Mouse (Mus musculus): ENCODE measurements around the gene Fryl. TPM values are rescaled to one million over a fixed set of nuclear protein-coding genes. Genes with fewer than 3 reads are reported as not detected.

The Fryl gene
- total and polyA plus RNA-seq, 3 experiments, result 112 to 439 (median 147) TPM

DNA sequence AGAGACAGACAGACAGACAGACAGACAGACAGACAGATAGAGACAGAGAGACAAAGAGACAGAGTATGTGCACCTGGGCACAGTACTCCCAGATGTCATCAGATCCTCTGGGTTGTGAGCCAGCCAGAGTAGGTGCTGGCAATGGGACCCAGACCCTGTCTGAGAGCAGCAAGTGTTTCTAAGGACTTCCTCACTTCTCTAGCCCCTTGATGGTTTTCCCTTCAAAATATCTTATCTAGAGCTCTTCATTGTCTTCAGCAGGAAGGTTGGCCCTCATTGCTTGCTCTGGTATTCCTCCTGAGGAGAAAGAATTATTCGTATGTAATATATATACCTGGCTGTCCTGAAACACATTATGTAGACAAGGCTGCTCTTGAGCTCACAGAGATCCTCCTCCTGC lies 263.9 kb downstream of the Fryl start:
- no peak overlapping the region for H3K4me3 ChIP-seq (ENCODE audit: low read depth, low read length)
- peaks cover 14% of the 10 kb centered on the region for H3K27me3 ChIP-seq (ENCODE audit: insufficient read depth, low read length)
- H3K36me3 ChIP-seq (replicated peaks), result no peaks in the 10 kb centered on the region
- ATAC-seq (ENCODE audit: extremely low read depth, insufficient number of reproducible peaks, low FRiP score, poor library complexity, severe bottlenecking), result no peak
- DNase-seq (ENCODE audit: low spot score), result no peak
- H3K4me1 ChIP-seq (ENCODE audit: insufficient read depth, low read depth, low read length), result no peaks in the 10 kb centered on the region
- TF ChIP-seq GATA2 (IDR thresholded peaks at IDR 0.05; ENCODE audit: borderline replicate concordance, low read depth, low read length), result no peak
- TF ChIP-seq POLR2AphosphoS5 (IDR thresholded peaks at IDR 0.05; ENCODE audit: insufficient replicate concordance, low read depth, low read length), result no peak
- TF ChIP-seq GATA1 (IDR thresholded peaks at IDR 0.05; ENCODE audit: borderline replicate concordance, low read length), result no peak
- no peak for TF ChIP-seq CTCF (IDR thresholded peaks at IDR 0.05; ENCODE audit: low read depth, low read length)
- no peak for TF ChIP-seq TAL1 (conservative IDR thresholded peaks at IDR 0.05; ENCODE audit: low read depth, low read length)
- no peaks in the 10 kb centered on the region for H3K9me3 ChIP-seq (replicated peaks)

DNA sequence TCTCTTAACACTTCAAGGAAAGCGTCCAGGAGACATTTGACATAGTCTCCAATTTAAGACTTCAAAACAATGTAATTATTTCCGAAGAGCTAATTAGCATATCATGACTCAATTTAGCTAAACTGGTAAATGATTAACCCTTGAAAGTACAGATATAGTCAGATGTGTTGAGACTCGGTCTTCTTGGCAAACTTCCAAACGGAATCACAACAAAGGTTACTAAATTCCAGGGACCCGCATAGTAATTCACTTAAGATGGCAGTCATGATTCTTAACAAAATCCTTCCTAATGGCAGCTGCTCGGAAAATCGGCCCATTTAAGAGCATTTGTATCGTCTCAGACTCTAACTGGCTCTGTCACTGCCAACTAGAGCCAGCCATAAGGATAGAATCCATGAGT lies 266.7 kb downstream of the Fryl start:
- no peaks in the 10 kb centered on the region for H3K4me1 ChIP-seq (ENCODE audit: insufficient read depth, low read depth, low read length)
- no peak for TF ChIP-seq GATA2 (IDR thresholded peaks at IDR 0.05; ENCODE audit: borderline replicate concordance, low read depth, low read length)
- no peak for TF ChIP-seq CTCF (IDR thresholded peaks at IDR 0.05; ENCODE audit: low read depth, low read length)
- TF ChIP-seq TAL1 (conservative IDR thresholded peaks at IDR 0.05; ENCODE audit: low read depth, low read length), result no peak
- no peak for TF ChIP-seq POLR2AphosphoS5 (IDR thresholded peaks at IDR 0.05; ENCODE audit: insufficient replicate concordance, low read depth, low read length)
- TF ChIP-seq GATA1 (IDR thresholded peaks at IDR 0.05; ENCODE audit: borderline replicate concordance, low read length), result no peak
- no peak overlapping the region for H3K4me3 ChIP-seq (ENCODE audit: low read depth, low read length)
- DNase-seq (ENCODE audit: low spot score) (no peak), ATAC-seq (ENCODE audit: extremely low read depth, insufficient number of reproducible peaks, low FRiP score, poor library complexity, severe bottlenecking) (no peak)
- H3K9me3 ChIP-seq (replicated peaks), result no peaks in the 10 kb centered on the region
- no peaks in the 10 kb centered on the region for H3K36me3 ChIP-seq (replicated peaks)
- H3K27me3 ChIP-seq (ENCODE audit: insufficient read depth, low read length), result peaks cover 20% of the 10 kb centered on the region

DNA sequence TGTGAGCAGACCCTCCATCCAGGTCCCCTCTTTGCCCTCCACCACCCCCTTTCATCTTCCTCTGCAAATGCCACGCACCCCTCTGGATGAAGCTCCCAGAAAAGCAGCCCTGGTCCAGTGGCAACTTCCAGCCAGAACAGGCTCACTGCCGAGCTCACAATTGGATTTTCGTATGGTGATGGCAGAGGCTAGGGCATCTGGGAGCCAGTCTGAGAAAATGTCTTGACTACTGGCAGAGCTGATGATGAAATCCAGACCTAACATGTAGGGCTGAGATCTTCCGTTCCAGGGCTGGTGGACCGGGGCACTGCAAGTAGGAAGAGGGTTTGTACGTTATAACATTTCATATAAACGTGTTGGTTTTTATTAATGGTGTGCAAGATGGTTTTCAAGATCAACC lies 268.6 kb downstream of the Fryl start:
- no peaks in the 10 kb centered on the region for H3K4me1 ChIP-seq (ENCODE audit: insufficient read depth, low read depth, low read length)

DNA sequence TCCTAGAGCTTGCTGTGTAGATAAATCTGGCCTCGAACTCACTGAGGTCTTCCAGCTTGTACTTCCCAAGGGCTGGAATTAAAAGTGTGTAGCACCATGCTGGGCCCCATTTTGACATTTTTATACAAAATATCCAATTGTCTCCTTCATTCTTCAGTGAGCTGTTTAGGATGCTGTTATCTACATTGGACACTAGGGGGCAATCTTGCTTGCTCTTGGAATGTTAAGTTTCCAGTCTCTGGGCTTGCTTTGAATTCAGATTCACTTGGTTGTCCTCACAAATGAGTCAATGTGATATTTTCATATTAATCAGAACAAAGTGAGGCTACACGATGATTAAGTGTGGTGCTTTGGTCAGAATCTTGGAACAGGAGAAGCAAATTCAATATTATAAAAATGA lies 272.3 kb downstream of the Fryl start:
- peak; percentile 43 for DNase-seq (ENCODE audit: low spot score)
- H3K4me1 ChIP-seq (ENCODE audit: insufficient read depth, low read depth, low read length), result no peaks in the 10 kb centered on the region
- ATAC-seq (ENCODE audit: extremely low read depth, insufficient number of reproducible peaks, low FRiP score, poor library complexity, severe bottlenecking), result no peak

More for the DNA sequence above, 268.6 kb downstream of the Fryl start:
- no peaks in the 10 kb centered on the region for H3K36me3 ChIP-seq (replicated peaks)
- TF ChIP-seq CTCF (IDR thresholded peaks at IDR 0.05; ENCODE audit: low read depth, low read length), result no peak
- TF ChIP-seq POLR2AphosphoS5 (IDR thresholded peaks at IDR 0.05; ENCODE audit: insufficient replicate concordance, low read depth, low read length), result no peak
- TF ChIP-seq GATA1 (IDR thresholded peaks at IDR 0.05; ENCODE audit: borderline replicate concordance, low read length), result no peak
- no peak for TF ChIP-seq TAL1 (conservative IDR thresholded peaks at IDR 0.05; ENCODE audit: low read depth, low read length)
- no peak for TF ChIP-seq GATA2 (IDR thresholded peaks at IDR 0.05; ENCODE audit: borderline replicate concordance, low read depth, low read length)
- H3K27me3 ChIP-seq (ENCODE audit: insufficient read depth, low read length), result peaks cover 14% of the 10 kb centered on the region
- H3K4me3 ChIP-seq (ENCODE audit: low read depth, low read length), result no peak overlapping the region
- DNase-seq (ENCODE audit: low spot score) (no peak), ATAC-seq (ENCODE audit: extremely low read depth, insufficient number of reproducible peaks, low FRiP score, poor library complexity, severe bottlenecking) (no peak)
- H3K9me3 ChIP-seq (replicated peaks), result no peaks in the 10 kb centered on the region

DNA sequence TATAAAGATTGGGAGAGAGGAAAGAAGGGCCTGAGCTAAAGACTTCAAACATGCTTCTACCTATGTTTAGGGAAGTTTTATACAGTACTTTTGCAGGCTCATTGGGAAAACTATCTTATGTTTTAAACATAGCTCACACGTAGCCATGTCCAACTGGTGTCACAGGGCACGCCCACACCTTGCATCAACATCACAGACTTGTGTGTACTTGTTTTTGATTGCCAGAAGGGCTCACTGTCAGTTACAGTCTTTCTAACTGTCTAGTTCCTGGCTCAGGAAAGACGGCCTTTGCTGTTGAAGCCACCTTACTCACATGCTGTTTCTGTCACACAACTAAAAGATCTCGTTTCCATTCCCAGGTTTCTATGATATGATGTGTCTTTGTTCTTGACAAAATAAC lies 279.9 kb downstream of the Fryl start:
- Histone ChIP-seq H3K4me3 (ENCODE audit: low read depth, low read length) (no peak overlapping the region), H3K4me1 (ENCODE audit: insufficient read depth, low read depth, low read length) (no peaks in the 10 kb centered on the region), H3K27me3 (ENCODE audit: insufficient read depth, low read length) (no peaks in the 10 kb centered on the region), H3K36me3 (replicated peaks) (peaks cover 67% of the 10 kb centered on the region), H3K9me3 (replicated peaks) (peaks cover 3% of the 10 kb centered on the region)
- DNase-seq (ENCODE audit: low spot score) (no peak), ATAC-seq (ENCODE audit: extremely low read depth, insufficient number of reproducible peaks, low FRiP score, poor library complexity, severe bottlenecking) (no peak)
- TF ChIP-seq GATA2 (IDR thresholded peaks at IDR 0.05; ENCODE audit: borderline replicate concordance, low read depth, low read length), result no peak
- no peak for TF ChIP-seq POLR2AphosphoS5 (IDR thresholded peaks at IDR 0.05; ENCODE audit: insufficient replicate concordance, low read depth, low read length)
- TF ChIP-seq TAL1 (conservative IDR thresholded peaks at IDR 0.05; ENCODE audit: low read depth, low read length), result no peak
- TF ChIP-seq CTCF (IDR thresholded peaks at IDR 0.05; ENCODE audit: low read depth, low read length), result no peak
- no peak for TF ChIP-seq GATA1 (IDR thresholded peaks at IDR 0.05; ENCODE audit: borderline replicate concordance, low read length)

More for the DNA sequence above, 272.3 kb downstream of the Fryl start:
- H3K36me3 ChIP-seq (replicated peaks), result peaks cover 13% of the 10 kb centered on the region
- no peak overlapping the region for H3K4me3 ChIP-seq (ENCODE audit: low read depth, low read length)
- H3K27me3 ChIP-seq (ENCODE audit: insufficient read depth, low read length), result peaks cover 14% of the 10 kb centered on the region
- H3K9me3 ChIP-seq (replicated peaks), result peaks cover 3% of the 10 kb centered on the region
- TF ChIP-seq CTCF (IDR thresholded peaks at IDR 0.05; ENCODE audit: low read depth, low read length) (peak; percentile 48; the same call in 1 of the 2 replicates), GATA1 (IDR thresholded peaks at IDR 0.05; ENCODE audit: borderline replicate concordance, low read length) (no peak), POLR2AphosphoS5 (IDR thresholded peaks at IDR 0.05; ENCODE audit: insufficient replicate concordance, low read depth, low read length) (no peak), GATA2 (IDR thresholded peaks at IDR 0.05; ENCODE audit: borderline replicate concordance, low read depth, low read length) (no peak), TAL1 (conservative IDR thresholded peaks at IDR 0.05; ENCODE audit: low read depth, low read length) (no peak)

DNA sequence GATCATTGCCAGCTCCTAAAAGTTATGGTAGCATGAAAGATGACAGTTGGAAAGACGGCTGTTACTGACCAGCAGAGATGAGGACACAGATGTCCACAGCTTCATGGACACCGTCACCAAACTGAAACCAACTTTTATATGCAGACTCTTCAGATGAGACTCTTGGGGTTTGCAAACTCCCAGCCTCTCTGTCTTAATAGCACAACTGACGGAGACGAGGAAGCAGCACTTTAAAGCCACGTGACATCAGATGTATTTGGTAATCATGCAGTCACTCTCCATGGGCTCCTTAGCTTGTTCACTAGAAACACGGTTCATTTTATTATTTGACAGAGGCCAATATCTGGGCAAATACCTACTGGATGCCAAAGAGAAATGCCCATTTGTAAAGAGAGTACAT lies 280.4 kb downstream of the Fryl start:
- DNase-seq (ENCODE audit: low spot score) (no peak), ATAC-seq (ENCODE audit: extremely low read depth, insufficient number of reproducible peaks, low FRiP score, poor library complexity, severe bottlenecking) (no peak)
- H3K9me3 ChIP-seq (replicated peaks), result peaks cover 3% of the 10 kb centered on the region
- TF ChIP-seq GATA2 (IDR thresholded peaks at IDR 0.05; ENCODE audit: borderline replicate concordance, low read depth, low read length) (no peak), TAL1 (conservative IDR thresholded peaks at IDR 0.05; ENCODE audit: low read depth, low read length) (no peak), CTCF (IDR thresholded peaks at IDR 0.05; ENCODE audit: low read depth, low read length) (no peak), GATA1 (IDR thresholded peaks at IDR 0.05; ENCODE audit: borderline replicate concordance, low read length) (no peak), POLR2AphosphoS5 (IDR thresholded peaks at IDR 0.05; ENCODE audit: insufficient replicate concordance, low read depth, low read length) (no peak)
- no peak overlapping the region for H3K4me3 ChIP-seq (ENCODE audit: low read depth, low read length)
- no peaks in the 10 kb centered on the region for H3K4me1 ChIP-seq (ENCODE audit: insufficient read depth, low read depth, low read length)
- H3K27me3 ChIP-seq (ENCODE audit: insufficient read depth, low read length), result no peaks in the 10 kb centered on the region
- peaks cover 70% of the 10 kb centered on the region for H3K36me3 ChIP-seq (replicated peaks)

Data from G1E (cell line).